Mouse (Mus musculus): ENCODE measurements around the gene Plek.

Plek gene

GRCm38 (mm10) chr11:16950226-16950975 lies 101.8 kb downstream of the Plek start:
- peak in 1 of 2 experiments; percentile 55 for DNase-seq (ENCODE audit: low spot score in 2 of 2)

DNA sequence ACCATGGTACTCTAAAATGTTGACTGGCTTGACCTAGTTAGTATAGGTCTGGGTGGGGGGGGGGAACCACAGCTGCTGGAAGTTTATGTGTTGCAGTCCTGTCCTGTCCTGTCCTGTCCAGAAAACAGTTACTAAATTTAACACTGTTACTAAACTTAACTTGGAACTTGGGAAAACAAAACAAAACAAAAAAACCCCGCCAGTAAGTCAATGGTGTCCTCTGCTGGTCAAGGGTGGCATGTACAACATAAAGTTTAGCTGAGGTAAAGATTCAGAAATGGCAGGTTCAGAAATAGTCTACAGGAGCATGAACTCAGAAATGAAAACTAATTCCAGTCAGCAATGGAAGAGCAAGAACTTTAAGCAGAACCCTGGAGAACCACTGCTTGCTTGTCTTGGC lies 103.4 kb downstream of the Plek start:
- DNase-seq (ENCODE audit: low spot score in 2 of 2), result peak in 1 of 2 experiments; percentile 58

DNA sequence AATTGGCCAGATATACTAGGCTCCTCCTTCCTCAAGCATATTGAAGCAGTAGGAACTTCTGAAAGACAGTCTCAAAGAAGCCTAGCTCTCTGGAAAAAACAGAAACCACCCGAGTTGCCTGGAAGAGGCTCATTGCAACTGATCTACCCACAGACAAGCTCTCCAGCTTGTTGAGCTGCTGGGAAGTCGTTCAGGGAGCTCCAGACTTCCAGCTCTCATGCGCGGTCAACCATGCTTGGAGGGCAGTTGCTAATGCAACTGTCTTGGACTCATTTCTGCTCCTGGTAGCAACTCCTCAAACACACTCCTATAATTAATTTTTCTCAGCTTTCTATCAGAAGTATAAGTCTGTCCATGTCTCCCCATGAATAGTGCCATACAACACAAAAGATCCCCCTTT lies 109.2 kb downstream of the Plek start:
- DNase-seq (ENCODE audit: low spot score in 2 of 2), result no peak

DNA sequence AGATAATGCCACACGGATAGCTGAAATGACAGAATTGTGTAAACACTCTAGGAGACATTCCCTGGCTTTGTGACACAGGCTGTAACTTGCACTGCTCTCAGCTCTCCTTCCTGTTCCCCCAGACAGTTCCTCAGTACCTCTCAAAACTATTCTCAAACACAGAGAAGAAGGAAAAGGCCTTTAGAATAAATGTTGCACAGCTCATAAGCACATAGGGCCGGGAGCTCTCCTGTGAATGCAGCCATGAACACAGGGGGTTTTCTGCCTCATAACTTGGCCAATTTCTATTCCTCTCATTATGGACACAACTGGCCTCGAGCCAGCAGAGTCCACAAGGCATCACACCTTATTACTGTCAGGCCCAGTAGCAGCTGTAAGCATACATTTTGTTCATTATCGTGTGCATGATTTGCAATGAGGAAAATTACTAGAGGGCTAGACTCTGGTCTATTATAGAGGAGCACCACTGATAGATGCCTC lies 110.2 kb downstream of the Plek start:
- no peak for DNase-seq (ENCODE audit: low spot score in 2 of 2)

DNA sequence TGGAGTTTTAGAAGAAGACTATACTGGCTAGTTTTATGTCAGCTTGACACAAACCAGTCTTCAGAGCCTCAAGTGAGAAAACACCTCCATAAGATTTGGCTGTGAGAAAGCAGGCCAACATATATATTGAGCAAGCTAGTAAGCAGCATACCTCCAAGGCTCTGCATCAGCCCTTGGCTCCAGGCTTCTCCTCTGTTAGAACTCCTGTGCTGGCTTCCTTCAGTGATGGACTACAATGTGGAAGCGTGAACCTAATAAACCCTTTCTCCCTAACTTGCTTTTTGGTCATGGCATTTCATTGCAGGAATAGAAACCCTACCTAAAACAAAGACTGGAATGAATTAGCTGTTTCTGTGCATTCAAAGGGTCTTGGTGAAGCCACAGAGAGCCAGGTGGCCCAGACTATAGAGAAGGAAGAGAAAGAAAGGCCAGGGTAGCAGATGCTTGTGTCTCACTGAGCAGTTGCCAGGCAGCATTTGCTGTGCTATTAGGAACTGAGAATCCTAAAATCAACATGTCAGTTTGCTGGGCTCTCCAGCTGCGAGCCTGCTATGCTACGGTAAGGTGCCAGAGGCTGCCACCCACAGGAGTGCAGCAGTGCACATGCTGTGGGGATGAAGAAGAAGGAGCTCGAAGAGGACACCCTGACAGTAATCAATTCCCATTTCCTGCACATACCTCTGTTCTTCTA lies 110.9 kb downstream of the Plek start:
- DNase-seq (ENCODE audit: low spot score in 2 of 2), result no peak

DNA sequence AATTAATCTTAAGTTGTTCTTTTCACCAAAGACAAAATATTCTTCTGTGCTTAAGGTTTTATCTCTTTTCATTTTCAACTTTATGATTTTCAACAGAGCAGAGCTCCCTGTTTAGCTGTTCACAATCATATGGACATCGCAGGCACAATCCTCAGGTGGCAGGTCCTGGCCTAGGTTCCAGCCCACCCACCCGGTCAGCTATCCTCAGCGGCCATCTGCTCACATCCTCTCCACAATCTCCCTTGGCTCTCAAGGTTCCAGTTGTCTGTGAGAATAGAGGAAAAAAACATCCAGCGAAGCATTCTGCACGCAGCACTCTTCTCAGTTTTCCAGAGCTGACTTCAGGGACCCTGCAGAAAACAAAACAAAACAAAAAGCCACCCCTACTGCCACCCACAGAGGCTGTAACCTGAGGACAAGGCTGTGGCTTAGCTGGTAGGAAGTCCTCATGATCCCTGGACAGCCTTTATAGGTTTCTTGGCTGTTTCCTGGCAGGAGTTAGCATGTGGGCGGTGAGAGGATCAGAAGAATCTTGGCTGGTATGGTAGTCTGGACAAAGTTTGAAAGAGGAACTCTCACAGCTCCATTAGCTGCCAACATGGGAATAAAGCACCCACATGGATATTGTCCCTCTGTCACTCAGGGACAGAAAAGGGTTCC lies 116.5 kb downstream of the Plek start:
- no peak for DNase-seq (ENCODE audit: low spot score in 2 of 2)

DNA sequence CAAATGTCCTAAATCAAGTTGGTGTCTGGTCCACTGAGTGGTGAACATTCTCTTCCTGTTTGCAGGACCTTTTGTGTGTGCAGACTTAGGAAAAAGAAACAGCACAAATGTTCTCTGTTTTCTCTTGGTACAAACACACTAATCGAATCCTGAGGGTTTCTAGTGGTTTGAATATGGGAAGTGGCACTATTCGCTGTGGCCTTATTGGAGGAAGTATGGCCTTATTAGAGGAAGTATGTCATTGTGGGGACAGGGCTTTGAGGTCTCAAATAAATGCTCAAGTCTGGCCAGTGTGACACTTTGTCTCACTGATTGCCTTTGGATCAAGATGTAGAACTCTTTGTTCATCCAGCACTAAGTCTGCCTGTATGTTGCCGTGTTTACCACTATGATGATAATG lies 120.0 kb downstream of the Plek start:
- no peak for DNase-seq (ENCODE audit: low spot score in 2 of 2)

Data from spleen, postnatal 4 days (tissue).